ENCODE assay signal across 9 mouse cellular contexts in genomic region chr3:126384657-126385438, GRCm38 (mm10). TPM values are rescaled to one million over a fixed set of nuclear protein-coding genes. Genes with fewer than 3 reads are reported as not detected.
DNase-seq lines count a peak whose midpoint lies in the region; ATAC-seq lines count a peak whose summit lies in the region.
"Had no signal": no experiment of that assay in that cellular context is flagged by ENCODE, and none has a peak within 500 bp of the region (broad histone marks: within the 10 kb centered on the region; RNA-seq: fewer than 3 reads in every experiment).

No protein-coding gene starts in this region.

- ATAC-seq in limb, embryonic 13.5 days (ENCODE audit: low FRiP score, low read depth) = peak; percentile 73

- 0 out of 2 replicates have a peak, but pooled peaks cover 3% of the 10 kb centered on the region for H3K27me3 ChIP-seq in limb, embryonic 13.5 days

- WGBS in limb, embryonic 13.5 days = 45% methylated on average over 14 of the region's 14 CpGs

- peaks cover 18% of the 10 kb centered on the region for H3K4me1 ChIP-seq in limb, embryonic 13.5 days

- no peak overlapping the region for H3K4me3 ChIP-seq in limb, embryonic 13.5 days

- H3K9ac ChIP-seq in limb, embryonic 13.5 days = no peak overlapping the region

- no peaks in the 10 kb centered on the region for H3K36me3 ChIP-seq in limb, embryonic 13.5 days

- H3K4me2 ChIP-seq in limb, embryonic 13.5 days (replicated peaks) = peak overlapping the region; percentile 21; the same call in 1 of the 2 replicates

- H3K9me3 ChIP-seq in limb, embryonic 13.5 days = no peaks in the 10 kb centered on the region

- peak overlapping the region; percentile 22; the same call in 1 of the 2 replicates for H3K27ac ChIP-seq in limb, embryonic 13.5 days

- peak; percentile 19 for DNase-seq in adrenal gland, postnatal 10 days
- DNase-seq in adrenal gland, postnatal 4 days (ENCODE audit: low spot score in 2 of 2) = no peak
- peak; percentile 11 to 51 for DNase-seq in layer of hippocampus, adult 18-20 months (ENCODE audit: low spot score in 2 of 2)
- no peak for DNase-seq in layer of hippocampus, postnatal 14 days (ENCODE audit: low spot score in 2 of 2)
- DNase-seq in NIH3T3 (ENCODE audit: low read depth) = peak; percentile 86
- no peak for DNase-seq in thymus, postnatal 4 days
- DNase-seq in gastrocnemius, adult 18-20 months (ENCODE audit: low spot score) = no peak
- DNase-seq: thymus, postnatal 36 days had no signal

RNA-seq across cellular contexts. Expression of gene Arsj, which starts 21.4 kb away (rescaled TPM):
- under 1 TPM; 0.51 to 0.64 TPM for total RNA-seq in adrenal gland, postnatal 10 days (2021)
- total RNA-seq in adrenal gland, postnatal 4 days (2021) = under 1 TPM; 0.85 to 0.90 TPM
- total RNA-seq in layer of hippocampus, adult 18-20 months (2021) = 1 to 10 TPM; 3.9 to 4.2 TPM
- total RNA-seq in layer of hippocampus, postnatal 14 days (2021) = 1 to 10 TPM; 1.4 to 2.0 TPM
- polyA plus RNA-seq in limb, embryonic 13.5 days (2015; fragmentation: Nextera tagmentation; extraction: Ambion mirVana) = 6.4 and 7.4 TPM in 2 replicates
- total RNA-seq in gastrocnemius, adult 18-20 months (2021) = under 1 TPM; 0.30 to 0.38 TPM

Comparison
In these comparisons a context has a peak if more than half of its experiments do, and no peak if none do; other contexts are left out.
1. DNase-seq: peak in adrenal gland, postnatal 10 days (single experiment), layer of hippocampus, adult 18-20 months (2 of 2) and NIH3T3 (single experiment); none in adrenal gland, postnatal 4 days (0 of 2), layer of hippocampus, postnatal 14 days (0 of 2), thymus, postnatal 4 days (single experiment) and gastrocnemius, adult 18-20 months (single experiment).